Mouse (Mus musculus) heart, embryonic 16.5 days (tissue): ENCODE measurements around the gene Cby3. TPM values are rescaled to one million over a fixed set of nuclear protein-coding genes. Genes with fewer than 3 reads are reported as not detected.
A peak's percentile ranks its signal among the peaks of the same experiment; 100 is the strongest.

Source experiments
- ATAC-seq: fragments of 200-750 bp; cut with Nextera tagmentation; replicated peaks from 2 replicates; pipeline ENCODE4 v1.8.0; 2017; ENCODE audit warnings: moderate number of reproducible peaks; ENCODE audit not compliant: insufficient read depth, low FRiP score; ENCODE audit errors: extremely low read depth
- H3K27ac ChIP-seq: fragments of 300-500 bp; sonication (generic); 2 replicates; pipeline ENCODE4 v1.5.1; 2014; ENCODE audit warnings: mild to moderate bottlenecking, low read length, control low read depth, moderate library complexity
- H3K27me3 ChIP-seq: fragments of 300-500 bp; sonication (generic); 2 replicates; pipeline ENCODE4 v1.6.1; 2014; ENCODE audit warnings: low read length, mixed read lengths; ENCODE audit not compliant: control insufficient read depth, insufficient read depth
- H3K36me3 ChIP-seq: fragments of 300-500 bp; sonication (generic); 2 replicates; pipeline ENCODE4 v1.6.1; 2014; ENCODE audit not compliant: control insufficient read depth, insufficient read depth
- H3K4me1 ChIP-seq: fragments of 300-500 bp; sonication (generic); 2 replicates; pipeline ENCODE4 v1.6.1; 2014; ENCODE audit warnings: low read length, mixed read lengths; ENCODE audit not compliant: control insufficient read depth, insufficient read depth
- H3K4me2 ChIP-seq: fragments of 300-500 bp; sonication (generic); 2 replicates; pipeline ENCODE4 v1.6.1; 2014; ENCODE audit warnings: low read depth, mild to moderate bottlenecking, control low read depth, low read length
- H3K4me3 ChIP-seq: fragments of 300-500 bp; sonication (generic); 2 replicates; pipeline ENCODE4 v1.5.1; 2014; ENCODE audit warnings: mild to moderate bottlenecking, control low read depth, low read length
- H3K9ac ChIP-seq: fragments of 300-500 bp; sonication (generic); 2 replicates; pipeline ENCODE4 v1.6.1; 2014; ENCODE audit warnings: low read length, control low read depth
- H3K9me3 ChIP-seq: fragments of 300-500 bp; sonication (generic); replicated peaks from 2 replicates; pipeline ENCODE4 v1.6.1; 2016; ENCODE audit warnings: low read length; ENCODE audit not compliant: control insufficient read depth
- WGBS: fragments of 180-500 bp; shearing (Covaris S2); extraction: QIAGEN DNeasy Blood & Tissue Kit; methylation state at CpG from one replicate; pipeline ENCODE4 v1.1.7; 2014; 5-methylcytosine and 5-hydroxymethylcytosine counted together
- polyA plus RNA-seq: library from polyadenylated mRNA; unstranded; fragments of >200 nt; fragmentation: Nextera tagmentation; extraction: Ambion mirVana; gene quantifications from 2 replicates; pipeline ENCODE4 v1.2.1, GENCODE M21; 2015

Cby3 gene
- polyA plus RNA-seq, 1 experiment from 2014 or later, result not detected

DNA sequence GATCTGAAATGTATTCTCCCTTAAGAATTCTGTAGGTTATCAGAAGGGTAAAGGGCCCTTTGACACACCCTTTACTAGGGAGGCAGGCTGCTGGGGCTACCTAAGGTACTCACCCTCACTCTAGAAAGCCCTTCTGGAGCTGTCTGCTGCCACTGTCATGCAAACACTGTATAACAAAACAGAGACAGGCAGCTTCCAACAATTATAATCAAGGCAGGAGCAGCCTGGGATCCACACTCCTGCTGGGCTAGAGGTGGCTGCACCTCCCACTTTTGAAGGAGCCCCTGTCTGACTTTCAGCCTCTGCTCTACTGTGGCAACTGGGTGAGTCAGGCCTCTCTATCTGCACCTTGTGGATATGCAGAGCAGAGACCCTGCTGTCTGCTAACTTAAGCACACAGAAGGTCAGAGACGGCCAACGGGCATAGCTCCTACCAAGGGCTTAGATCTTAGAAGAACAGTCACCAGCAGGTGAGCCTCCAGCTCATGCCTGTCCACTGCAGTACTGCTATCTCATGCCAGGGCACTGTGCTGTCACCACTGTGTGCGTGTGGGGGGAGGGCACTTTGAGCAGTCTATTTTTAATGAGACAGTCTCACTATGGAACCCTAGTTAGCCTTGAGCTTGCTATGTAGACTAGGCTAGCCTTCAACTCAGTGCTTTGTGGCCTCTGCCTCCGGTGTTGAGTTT, 37.2 kb downstream of the Cby3 start:
- no peak overlapping the region for H3K4me2 ChIP-seq
- peak; percentile 82 for ATAC-seq
- no peak overlapping the region for H3K4me3 ChIP-seq
- H3K4me1 ChIP-seq, result peaks cover 10% of the 10 kb centered on the region
- H3K9ac ChIP-seq, result no peak overlapping the region
- 44% methylated on average over 4 of the region's 4 CpGs for WGBS
- no peaks in the 10 kb centered on the region for H3K27me3 ChIP-seq
- H3K9me3 ChIP-seq, result no peaks in the 10 kb centered on the region
- H3K36me3 ChIP-seq, result peaks cover 44% of the 10 kb centered on the region
- peak overlapping the region; percentile 79 for H3K27ac ChIP-seq

DNA sequence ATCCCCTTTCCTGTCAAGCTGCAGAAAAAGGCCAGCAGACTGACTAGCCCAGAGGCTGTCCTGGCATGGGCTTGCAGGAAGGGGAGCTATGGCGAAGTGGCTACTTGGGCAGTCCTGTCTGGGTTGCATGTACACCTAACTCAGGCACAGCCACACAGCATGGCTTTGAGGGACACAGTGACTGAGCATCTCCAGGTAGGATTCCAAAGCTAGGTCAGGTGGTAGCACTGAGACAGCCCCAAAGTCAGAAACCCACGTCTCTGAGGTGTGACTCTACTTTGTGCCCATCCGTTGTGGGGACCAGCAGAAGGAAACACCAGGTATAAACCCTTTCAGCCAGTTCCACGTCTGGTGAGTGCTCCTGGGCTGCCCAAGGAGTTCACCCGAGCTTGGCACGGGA, 39.0 kb downstream of the Cby3 start:
- Histone ChIP-seq H3K36me3 (peaks cover 27% of the 10 kb centered on the region), H3K27me3 (no peaks in the 10 kb centered on the region), H3K4me2 (no peak overlapping the region), H3K9me3 (no peaks in the 10 kb centered on the region), H3K4me1 (peaks cover 7% of the 10 kb centered on the region), H3K27ac (no peak overlapping the region), H3K9ac (no peak overlapping the region), H3K4me3 (no peak overlapping the region)
- no peak for ATAC-seq
- 87% methylated on average over 6 of the region's 6 CpGs for WGBS

DNA sequence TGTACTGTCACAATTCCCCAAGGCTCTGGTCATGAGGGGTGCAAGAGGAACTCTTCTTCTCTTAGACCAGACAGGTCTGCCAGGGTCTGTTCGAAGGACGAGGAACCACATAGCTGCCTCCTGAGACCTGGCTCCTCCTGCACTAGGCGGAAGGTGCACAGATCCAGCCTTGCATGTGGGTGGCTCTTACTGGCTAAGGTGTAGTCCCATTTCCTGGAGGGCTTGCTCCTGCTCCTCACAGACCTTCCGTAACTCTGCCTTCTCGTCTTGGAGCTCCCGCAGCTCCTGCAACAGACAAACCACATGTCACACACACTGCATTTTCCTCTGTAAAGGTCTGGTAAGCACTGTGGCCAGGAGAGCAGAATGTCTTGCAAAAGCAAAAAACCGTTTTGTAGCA, 40.5 kb downstream of the Cby3 start:
- WGBS, result 89% methylated on average over 7 of the region's 7 CpGs
- no peak overlapping the region for H3K4me2 ChIP-seq
- H3K4me3 ChIP-seq, result no peak overlapping the region
- H3K9ac ChIP-seq, result no peak overlapping the region
- H3K27me3 ChIP-seq, result no peaks in the 10 kb centered on the region
- H3K27ac ChIP-seq, result no peak overlapping the region
- H3K4me1 ChIP-seq, result peaks cover 7% of the 10 kb centered on the region
- H3K9me3 ChIP-seq, result no peaks in the 10 kb centered on the region
- ATAC-seq, result no peak
- peaks cover 27% of the 10 kb centered on the region for H3K36me3 ChIP-seq

DNA sequence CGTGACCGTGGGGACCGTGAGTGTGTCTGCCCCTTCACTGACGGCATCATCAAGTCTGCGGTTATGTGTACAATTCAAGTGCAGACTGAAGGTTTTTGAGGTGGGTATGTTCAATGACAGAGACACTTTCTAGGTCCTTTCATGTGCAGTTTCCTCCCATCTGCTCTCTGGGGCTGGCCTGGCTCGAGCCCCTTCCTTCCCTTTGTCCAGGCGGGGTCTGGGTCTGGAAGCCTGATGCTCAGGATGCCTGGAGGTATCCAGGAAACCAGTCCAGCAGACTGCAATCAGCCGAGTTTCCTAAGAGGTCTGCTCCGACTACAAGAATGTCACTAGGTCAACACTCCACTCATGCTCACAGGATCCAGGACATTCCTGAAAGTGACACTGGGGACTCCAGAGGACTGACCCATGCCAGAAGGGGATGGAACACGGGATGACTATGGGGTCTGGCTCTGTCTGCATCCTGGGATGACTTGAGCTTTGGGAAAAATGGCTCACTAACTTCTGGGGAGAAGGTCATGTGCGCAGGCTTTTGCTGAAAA, 42.6 kb downstream of the Cby3 start:
- H3K4me1 ChIP-seq, result 0 out of 2 replicates have a peak, but pooled peaks cover under 1% of the 10 kb centered on the region
- no peak overlapping the region for H3K9ac ChIP-seq
- H3K4me3 ChIP-seq, result no peak overlapping the region
- peaks cover 38% of the 10 kb centered on the region for H3K36me3 ChIP-seq
- WGBS, result 65% methylated on average over 11 of the region's 11 CpGs
- no peaks in the 10 kb centered on the region for H3K9me3 ChIP-seq
- H3K4me2 ChIP-seq, result no peak overlapping the region
- no peak for ATAC-seq
- H3K27ac ChIP-seq, result no peak overlapping the region
- H3K27me3 ChIP-seq, result no peaks in the 10 kb centered on the region

DNA sequence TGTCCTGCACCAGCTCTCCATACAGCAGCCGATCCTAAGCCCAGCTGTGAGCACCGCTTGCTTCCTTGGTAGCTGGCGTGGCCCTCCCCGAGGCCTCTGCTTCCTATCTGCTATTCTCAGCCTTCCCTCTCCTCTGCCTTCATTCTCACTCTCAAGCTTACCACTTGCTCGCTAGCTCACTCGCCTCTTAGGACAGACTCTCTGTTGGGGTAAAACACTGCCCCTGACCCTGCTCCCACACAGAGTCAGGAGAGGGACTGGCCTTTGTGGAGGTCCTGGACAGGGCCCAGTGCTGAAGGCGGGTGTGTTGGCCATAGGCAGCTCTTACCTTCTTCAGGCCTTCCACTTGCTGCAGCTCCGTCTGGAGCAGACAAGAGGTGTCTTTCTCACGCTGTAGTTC, 43.1 kb downstream of the Cby3 start:
- H3K27ac ChIP-seq, result no peak overlapping the region
- no peak for ATAC-seq
- no peak overlapping the region for H3K9ac ChIP-seq
- H3K36me3 ChIP-seq, result peaks cover 41% of the 10 kb centered on the region
- no peak overlapping the region for H3K4me2 ChIP-seq
- no peaks in the 10 kb centered on the region for H3K9me3 ChIP-seq
- no peaks in the 10 kb centered on the region for H3K27me3 ChIP-seq
- 67% methylated on average over 9 of the region's 9 CpGs for WGBS
- H3K4me3 ChIP-seq, result no peak overlapping the region
- no peaks in the 10 kb centered on the region; the same call in 1 of the 2 replicates for H3K4me1 ChIP-seq

DNA sequence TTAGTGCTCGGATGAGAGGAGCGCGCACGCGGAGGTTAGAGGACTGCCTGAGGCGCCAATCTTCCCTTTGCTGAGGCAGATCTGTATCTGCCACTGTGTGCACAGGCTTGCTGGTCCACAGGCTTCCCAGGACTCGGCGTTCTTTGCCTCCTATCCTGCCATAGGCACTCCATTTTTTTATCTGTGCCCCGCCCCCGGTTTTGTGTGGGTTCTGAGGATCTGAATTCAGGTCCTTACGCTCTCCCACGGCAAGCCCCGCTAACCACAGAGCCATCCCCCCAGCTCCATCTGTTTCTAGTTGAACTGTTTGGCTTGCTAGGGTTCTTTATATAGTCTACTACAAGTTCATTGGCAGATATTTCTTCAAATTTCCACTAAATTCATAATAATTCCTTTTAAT, 44.5 kb downstream of the Cby3 start:
- H3K9me3 ChIP-seq, result no peaks in the 10 kb centered on the region

DNA sequence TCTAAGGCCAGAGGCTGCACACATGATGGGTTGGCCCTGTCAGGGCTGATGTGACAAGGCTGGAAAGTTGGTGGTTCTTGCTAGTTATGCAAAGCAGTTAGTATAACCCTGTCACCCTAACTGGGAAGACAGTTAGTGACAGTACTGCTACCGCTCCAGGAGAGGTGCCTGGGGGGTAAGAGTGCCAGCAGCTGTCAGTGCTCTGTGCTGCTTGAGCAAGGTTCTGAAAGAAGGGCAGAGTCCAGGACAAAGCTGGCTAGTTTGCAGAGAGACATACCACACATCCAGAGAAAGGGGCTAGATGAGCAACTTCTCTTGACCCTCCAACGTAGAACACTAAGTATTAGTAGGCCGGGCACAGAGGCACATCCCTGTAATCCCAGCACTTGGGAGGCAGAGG, 48.2 kb downstream of the Cby3 start:
- Histone ChIP-seq H3K9ac (no peak overlapping the region), H3K4me2 (no peak overlapping the region), H3K4me1 (peaks cover 15% of the 10 kb centered on the region), H3K9me3 (no peaks in the 10 kb centered on the region), H3K4me3 (no peak overlapping the region), H3K36me3 (peaks cover 36% of the 10 kb centered on the region), H3K27ac (peak overlapping the region; percentile 76; the same call in 1 of the 2 replicates), H3K27me3 (no peaks in the 10 kb centered on the region)
- WGBS, result 87% methylated on average over 3 of the region's 3 CpGs
- no peak for ATAC-seq

More for the DNA sequence above, 44.5 kb downstream of the Cby3 start:
- WGBS, result 83% methylated on average over 13 of the region's 13 CpGs
- no peak overlapping the region for H3K27ac ChIP-seq
- no peak overlapping the region for H3K4me2 ChIP-seq
- H3K9ac ChIP-seq, result no peak overlapping the region
- H3K36me3 ChIP-seq, result peaks cover 36% of the 10 kb centered on the region
- no peak overlapping the region for H3K4me3 ChIP-seq
- H3K4me1 ChIP-seq, result peaks cover 9% of the 10 kb centered on the region
- no peaks in the 10 kb centered on the region for H3K27me3 ChIP-seq
- no peak for ATAC-seq

DNA sequence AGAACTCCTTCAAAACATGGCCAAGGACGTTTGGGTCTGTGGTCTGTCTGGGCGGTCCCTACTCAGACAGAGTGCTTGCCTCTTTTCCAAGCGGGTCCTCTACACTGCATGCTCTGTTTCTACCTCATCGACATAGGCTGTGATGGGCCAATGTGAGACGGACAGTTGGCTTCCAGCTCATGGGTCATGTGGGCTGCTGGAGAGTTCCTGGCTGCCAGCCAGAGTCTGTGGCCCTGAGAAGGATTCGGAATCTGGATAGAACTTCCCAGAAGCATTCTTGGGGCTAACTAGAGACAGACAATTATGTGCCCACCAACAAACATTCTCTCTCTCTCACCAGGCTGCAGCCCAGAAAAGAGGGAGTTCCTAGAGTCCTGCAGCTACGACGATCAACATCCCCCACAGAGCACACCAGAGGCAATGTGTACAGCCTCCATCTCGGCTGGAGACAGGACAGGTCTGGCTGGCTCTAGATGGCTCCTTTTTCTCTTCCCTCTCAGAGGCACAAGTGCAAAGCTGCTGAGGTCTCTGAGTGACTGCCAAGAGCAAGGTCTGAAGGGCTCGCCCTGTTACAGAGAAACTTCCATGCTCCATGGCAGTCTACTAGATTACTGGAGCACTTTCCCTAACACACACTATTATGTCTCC, 49.2 kb downstream of the Cby3 start:
- peaks cover 36% of the 10 kb centered on the region for H3K36me3 ChIP-seq
- H3K27me3 ChIP-seq, result no peaks in the 10 kb centered on the region
- 32% methylated on average over 10 of the region's 10 CpGs for WGBS
- peak overlapping the region; percentile 4; the same call in 1 of the 2 replicates for H3K4me2 ChIP-seq
- peaks cover 15% of the 10 kb centered on the region for H3K4me1 ChIP-seq
- no peak overlapping the region for H3K4me3 ChIP-seq
- H3K9ac ChIP-seq, result 0 out of 2 replicates have a peak overlapping the region, but pooled peaks have one; percentile 13
- no peaks in the 10 kb centered on the region for H3K9me3 ChIP-seq
- ATAC-seq, result peak; percentile 73
- H3K27ac ChIP-seq, result peak overlapping the region; percentile 76

DNA sequence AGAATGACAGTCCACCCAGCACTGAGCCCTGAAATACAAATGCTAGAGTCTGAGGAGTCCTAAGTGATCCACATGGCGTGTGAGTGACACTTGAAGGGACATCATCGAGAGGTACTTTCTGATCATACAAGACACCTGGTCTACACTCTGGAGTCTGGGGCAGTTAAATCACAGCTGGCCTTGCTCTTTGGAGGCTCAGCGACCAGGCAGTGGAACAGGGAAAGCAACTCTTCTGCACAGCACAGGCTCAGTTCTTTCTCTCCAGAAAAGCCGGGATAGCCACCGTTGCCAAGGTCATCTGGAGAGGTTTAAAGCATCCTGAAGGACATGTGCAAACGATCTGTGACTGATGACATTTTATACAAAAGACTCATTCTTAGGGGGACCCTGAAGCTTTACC, 53.0 kb downstream of the Cby3 start:
- H3K4me3 ChIP-seq, result no peak overlapping the region
- 56% methylated on average over 6 of the region's 6 CpGs for WGBS
- H3K4me2 ChIP-seq, result no peak overlapping the region
- ATAC-seq, result no peak
- no peak overlapping the region for H3K9ac ChIP-seq
- H3K9me3 ChIP-seq, result no peaks in the 10 kb centered on the region
- H3K27me3 ChIP-seq, result no peaks in the 10 kb centered on the region
- H3K4me1 ChIP-seq, result peaks cover 15% of the 10 kb centered on the region
- H3K27ac ChIP-seq, result no peak overlapping the region
- H3K36me3 ChIP-seq, result peaks cover 29% of the 10 kb centered on the region
